Mouse (Mus musculus) kidney, adult 2 months (tissue): Measurements from ENCODE around the gene Il27ra.

ENCODE experiments used
- CTCF ChIP-seq: fragments of 200-500 bp; conservative IDR thresholded peaks from 2 replicates; pipeline ENCODE4 v1.5.1; 2011; ENCODE audit warnings: low read depth, mild to moderate bottlenecking, control low read depth, low read length, moderate library complexity, mixed read lengths; ENCODE audit not compliant: insufficient read depth, insufficient read length
- POLR2A ChIP-seq: fragments of 200-500 bp; IDR thresholded peaks from one replicate; pipeline ENCODE4 v1.6.1; 2011; ENCODE audit warnings: low read depth, low read length, control low read depth

DNA sequence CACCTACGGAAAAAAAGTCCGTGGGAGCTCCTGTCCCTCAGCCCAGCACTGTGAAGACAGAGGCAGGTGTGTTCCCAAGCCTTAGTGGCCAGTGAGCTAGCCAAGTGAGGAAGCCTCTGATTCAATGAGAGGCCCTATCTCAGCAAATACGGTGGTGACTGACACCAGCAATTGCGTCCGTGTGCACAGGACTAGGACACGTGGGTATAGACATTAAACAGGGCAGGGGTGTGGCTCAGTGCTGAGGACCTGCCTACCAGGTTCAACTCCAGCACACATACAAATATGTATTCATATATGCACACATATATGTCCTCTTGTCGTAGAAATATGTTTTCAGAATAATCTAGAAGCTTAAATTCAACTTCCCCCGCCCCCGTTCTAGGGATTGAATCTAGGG lies 22.7 kb downstream of the Il27ra start:
- TF ChIP-seq POLR2A (no peak), CTCF (no peak)
